Comparison of ENCODE assay signal across 8 mouse cellular contexts in genomic region chr4:149840511-149841292, GRCm38 (mm10).
A peak's percentile ranks its signal among the peaks of the same experiment; 100 is the strongest.
DNase-seq lines count a peak whose midpoint lies in the region; ATAC-seq lines count a peak whose summit lies in the region.

No protein-coding gene starts in this region.

- no peak overlapping the region for H3K9ac ChIP-seq in embryonic facial prominence, embryonic 12.5 days
- H3K9ac ChIP-seq in midbrain, embryonic 14.5 days (replicated peaks; ENCODE audit: low read length): no peak overlapping the region

- no peaks in the 10 kb centered on the region for H3K27me3 ChIP-seq in embryonic facial prominence, embryonic 12.5 days
- no peaks in the 10 kb centered on the region for H3K27me3 ChIP-seq in heart, embryonic 10.5 days (ENCODE audit: insufficient read depth, poor library complexity, severe bottlenecking)
- no peaks in the 10 kb centered on the region for H3K27me3 ChIP-seq in midbrain, embryonic 14.5 days (ENCODE audit: control insufficient read depth, insufficient read depth, low read length)

- peaks cover 14% of the 10 kb centered on the region; the same call in 1 of the 2 replicates for H3K4me1 ChIP-seq in embryonic facial prominence, embryonic 12.5 days
- H3K4me1 ChIP-seq in heart, embryonic 10.5 days: peaks cover 11% of the 10 kb centered on the region
- H3K4me1 ChIP-seq in midbrain, embryonic 14.5 days (ENCODE audit: control insufficient read depth, insufficient read depth, low read length): no peaks in the 10 kb centered on the region

- no peaks in the 10 kb centered on the region for H3K9me3 ChIP-seq in embryonic facial prominence, embryonic 12.5 days
- H3K9me3 ChIP-seq in heart, embryonic 10.5 days: no peaks in the 10 kb centered on the region
- H3K9me3 ChIP-seq in midbrain, embryonic 14.5 days (ENCODE audit: control insufficient read depth, low read length): no peaks in the 10 kb centered on the region

- peak overlapping the region; percentile 36; the same call in 1 of the 2 replicates for H3K27ac ChIP-seq in embryonic facial prominence, embryonic 12.5 days
- peak overlapping the region; percentile 6; the same call in 1 of the 2 replicates for H3K27ac ChIP-seq in heart, embryonic 10.5 days
- H3K27ac ChIP-seq in midbrain, embryonic 14.5 days (replicated peaks; ENCODE audit: low read depth, low read length): no peak overlapping the region

- no peak for ATAC-seq in embryonic facial prominence, embryonic 12.5 days (ENCODE audit: insufficient number of reproducible peaks, insufficient read depth, low FRiP score, low TSS enrichment)
- ATAC-seq in midbrain, embryonic 14.5 days (ENCODE audit: low FRiP score, low TSS enrichment): no peak

- no peak overlapping the region for H3K4me2 ChIP-seq in embryonic facial prominence, embryonic 12.5 days (replicated peaks)
- no peak overlapping the region for H3K4me2 ChIP-seq in midbrain, embryonic 14.5 days (ENCODE audit: low read length)

- WGBS in embryonic facial prominence, embryonic 12.5 days: 68% methylated on average over 12 of the region's 12 CpGs
- 70% methylated on average over 12 of the region's 12 CpGs for WGBS in heart, embryonic 10.5 days
- WGBS in midbrain, embryonic 14.5 days: 85% methylated on average over 12 of the region's 12 CpGs

- no peaks in the 10 kb centered on the region for H3K36me3 ChIP-seq in embryonic facial prominence, embryonic 12.5 days
- no peaks in the 10 kb centered on the region for H3K36me3 ChIP-seq in heart, embryonic 10.5 days
- no peaks in the 10 kb centered on the region for H3K36me3 ChIP-seq in midbrain, embryonic 14.5 days (ENCODE audit: control insufficient read depth, insufficient read depth, low read length)

- no peak overlapping the region for H3K4me3 ChIP-seq in embryonic facial prominence, embryonic 12.5 days
- H3K4me3 ChIP-seq in heart, embryonic 10.5 days: no peak overlapping the region
- no peak overlapping the region for H3K4me3 ChIP-seq in midbrain, embryonic 14.5 days (replicated peaks; ENCODE audit: low read depth, low read length)

- peak; percentile 51 for DNase-seq in adrenal gland, postnatal 10 days
- DNase-seq in adrenal gland, postnatal 25 days: no peak
- DNase-seq in heart, embryonic 10.5 days (ENCODE audit: low spot score): no peak
- DNase-seq in left cerebral cortex, adult 11 months (ENCODE audit: low spot score): peak; percentile 65
- DNase-seq in ovary, postnatal 36 days (ENCODE audit: low spot score): peak; percentile 63
- DNase-seq in thymus, postnatal 14 days: no peak
- no peak for DNase-seq in midbrain, embryonic 14.5 days

Comparison
In these comparisons a context has a peak if more than half of its experiments do, and no peak if none do; other contexts are left out.
1. DNase-seq: peak in adrenal gland, postnatal 10 days (single experiment), left cerebral cortex, adult 11 months (single experiment) and ovary, postnatal 36 days (single experiment); none in adrenal gland, postnatal 25 days (single experiment), heart, embryonic 10.5 days (single experiment), thymus, postnatal 14 days (single experiment) and midbrain, embryonic 14.5 days (single experiment).